In genomic region chr4:128806043-128806826, GRCm38 (mm10) we compare ENCODE assay signal across 8 mouse cellular contexts. TPM values are rescaled to one million over a fixed set of nuclear protein-coding genes. Genes with fewer than 3 reads are reported as not detected.
DNase-seq lines count a peak whose midpoint lies in the region; ATAC-seq and TF ChIP-seq lines count a peak whose summit lies in the region.

Zfp362 (minus strand) TSS chr4:128806045.

- H3K4me2 ChIP-seq in heart, embryonic 11.5 days, result peak within 1 kb of the TSS; percentile 92
- H3K4me2 ChIP-seq in lung, postnatal 0 days (replicated peaks; ENCODE audit: low read depth, low read length), result peak within 1 kb of the TSS; percentile 95

- H3K9ac ChIP-seq in heart, embryonic 11.5 days (ENCODE audit: low read depth, low read length), result peak within 1 kb of the TSS; percentile 95
- H3K9ac ChIP-seq in lung, postnatal 0 days (replicated peaks; ENCODE audit: low read depth), result peak within 1 kb of the TSS; percentile 96

- H3K27me3 ChIP-seq in Patski, result no peaks in the 10 kb centered on the region
- no peaks in the 10 kb centered on the region for H3K27me3 ChIP-seq in heart, embryonic 11.5 days (ENCODE audit: control insufficient read depth, insufficient read depth, low read length)
- H3K27me3 ChIP-seq in lung, postnatal 0 days (replicated peaks; ENCODE audit: insufficient read depth, low read length), result no peaks in the 10 kb centered on the region

- no peaks in the 10 kb centered on the region for H3K9me3 ChIP-seq in heart, embryonic 11.5 days (replicated peaks; ENCODE audit: control insufficient read depth, low read length)
- no peaks in the 10 kb centered on the region for H3K9me3 ChIP-seq in lung, postnatal 0 days (ENCODE audit: low read length)

- H3K36me3 ChIP-seq in heart, embryonic 11.5 days (ENCODE audit: control insufficient read depth, insufficient read depth, low read length), result no peaks in the 10 kb centered on the region
- H3K36me3 ChIP-seq in lung, postnatal 0 days (ENCODE audit: insufficient read depth, low read length), result no peaks in the 10 kb centered on the region

- CTCF ChIA-PET in Patski (lab: Charles Lee), result no interaction called here

- TF ChIP-seq EP300 in lung, postnatal 0 days (IDR thresholded peaks at IDR 0.05), result no peak

- no peak for TF ChIP-seq CTCF in Patski (IDR thresholded peaks at IDR 0.05)
- TF ChIP-seq CTCF in lung, postnatal 0 days (IDR thresholded peaks at IDR 0.05), result peak; percentile 11; the same call in 1 of the 2 replicates

- peak within 1 kb of the TSS; percentile 96 for H3K27ac ChIP-seq in heart, embryonic 11.5 days (ENCODE audit: low read depth, low read length)
- H3K27ac ChIP-seq in lung, postnatal 0 days (ENCODE audit: low read length), result peak within 1 kb of the TSS; percentile 99

- POLR2A ChIA-PET in Patski (lab: Charles Lee), result interaction anchor here (0.7 kb wide), 1 partner anchor 20 kb away, joined by 3 read pairs; no protein-coding TSS in a partner anchor

- in situ Hi-C loops in Patski (cut with MboI; ENCODE audit: low pct_unique_long_range_greater_than_20kb), result no loop called here

- WGBS in heart, embryonic 11.5 days (ENCODE audit: insufficient replicate concordance), result under 1% methylated on average over 85 of the region's 111 CpGs
- WGBS in lung, postnatal 0 days, result under 1% methylated on average over 18 of the region's 111 CpGs

- peak; percentile 46 for ATAC-seq in Patski
- peak; percentile 47 for ATAC-seq in heart, embryonic 11.5 days (replicated peaks; ENCODE audit: insufficient number of reproducible peaks, low FRiP score, low TSS enrichment)
- peak; percentile 65 for ATAC-seq in lung, postnatal 0 days
- ATAC-seq in monocyte, adult 5-6 weeks (replicated peaks; ENCODE audit: insufficient number of reproducible peaks, low FRiP score, low TSS enrichment, poor library complexity, severe bottlenecking), result no peak

- peak within 1 kb of the TSS; percentile 81 for H3K4me3 ChIP-seq in heart, embryonic 11.5 days (ENCODE audit: low read depth, low read length)
- peak within 1 kb of the TSS; percentile 78 for H3K4me3 ChIP-seq in lung, postnatal 0 days (ENCODE audit: low read depth, low read length)

- peak; percentile 80 for DNase-seq in CD4-positive, CD25-positive, alpha-beta regulatory T cell, adult 2 months (ENCODE audit: low read depth, low spot score)
- no peak for DNase-seq in Patski (ENCODE audit: low read depth, low spot score)
- DNase-seq in embryo, embryonic 10.5 days (ENCODE audit: low spot score), result peak; percentile 66
- DNase-seq in kidney, postnatal 25 days, result peak; percentile 58 to 82
- peak; percentile 69 for DNase-seq in lung, postnatal 0 days (ENCODE audit: low spot score)
- DNase-seq in right cerebral cortex, postnatal 10 days (ENCODE audit: low spot score in 2 of 2), result peak; percentile 52 to 65

- peaks cover 36% of the 10 kb centered on the region for H3K4me1 ChIP-seq in heart, embryonic 11.5 days (ENCODE audit: control insufficient read depth, insufficient read depth, low read length)
- H3K4me1 ChIP-seq in lung, postnatal 0 days (ENCODE audit: insufficient read depth, low read depth, low read length), result peaks cover 14% of the 10 kb centered on the region

RNA-seq across cellular contexts. Expression of gene Zfp362, which starts in this region (rescaled TPM):
- 19.9 TPM for polyA plus RNA-seq in Patski (2021)
- 21.0 and 21.3 TPM in 2 replicates for polyA plus RNA-seq in heart, embryonic 11.5 days (2014; fragmentation: Nextera tagmentation; extraction: Ambion mirVana)
- 21.6 and 23.8 TPM in 2 replicates for polyA plus RNA-seq in lung, postnatal 0 days (2015; fragmentation: Nextera tagmentation; extraction: Ambion mirVana)
- total RNA-seq in monocyte, adult 5-6 weeks (2017), result 3.6 to 8.3 TPM (median 5.7 TPM) in 3 replicates
